22 mouse cellular contexts compared by ENCODE assay signal in the genomic region with DNA sequence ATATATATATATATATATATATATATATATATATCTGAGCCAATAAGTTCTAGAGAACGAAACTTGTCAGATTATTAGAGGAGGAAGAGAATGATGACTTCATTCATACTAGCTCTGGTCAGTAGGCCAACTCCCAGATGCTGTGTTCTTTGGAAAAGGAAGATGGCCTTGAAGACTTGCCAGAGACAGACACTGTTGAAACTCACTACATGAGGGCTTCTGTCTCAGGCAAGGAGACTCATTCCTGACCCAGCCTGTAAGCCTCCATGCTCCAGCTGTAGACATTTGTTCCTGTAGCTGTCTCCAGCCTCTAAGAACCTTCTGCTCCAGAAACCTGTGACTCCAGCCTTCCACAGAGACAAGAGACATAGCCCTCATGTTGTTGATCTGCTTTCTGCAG.
"Had no signal": no experiment of that assay in that cellular context is flagged by ENCODE, and none has a peak within 500 bp of the region (broad histone marks: within the 10 kb centered on the region; RNA-seq: fewer than 3 reads in every experiment).

No protein-coding gene starts in this region.

- H3K4me1 ChIP-seq: heart, embryonic 12.5 days; hindbrain, embryonic 13.5 days; hindbrain, embryonic 15.5 days; kidney, embryonic 15.5 days; limb, embryonic 13.5 days; limb, embryonic 15.5 days; liver, embryonic 12.5 days had no signal

- H3K4me3 ChIP-seq: heart, adult 2 months; heart, embryonic 12.5 days; hindbrain, embryonic 13.5 days; hindbrain, embryonic 15.5 days; kidney, embryonic 15.5 days; limb, embryonic 13.5 days; limb, embryonic 15.5 days; liver, embryonic 12.5 days had no signal

- DNase-seq: gastrocnemius, postnatal 14 days; gastrocnemius, postnatal 36 days; heart, adult 11 months; heart, adult 2 months; kidney, adult 11 months; kidney, adult 2 months; kidney, adult 9 months; kidney, postnatal 14 days; kidney, postnatal 36 days; layer of hippocampus, adult 9-11 months; layer of hippocampus, postnatal 36 days; left cerebral cortex, postnatal 4 days had no signal

- H3K27ac ChIP-seq: heart, adult 2 months; hindbrain, embryonic 13.5 days; hindbrain, embryonic 15.5 days; hindbrain, postnatal 0 days; kidney, embryonic 15.5 days; kidney, postnatal 0 days; limb, embryonic 13.5 days; limb, embryonic 15.5 days; liver, embryonic 12.5 days; liver, embryonic 14.5 days had no signal

- H3K27me3 ChIP-seq: heart, embryonic 12.5 days; hindbrain, embryonic 13.5 days; hindbrain, embryonic 15.5 days; kidney, embryonic 15.5 days; limb, embryonic 13.5 days; limb, embryonic 15.5 days; liver, embryonic 12.5 days had no signal

- H3K9me3 ChIP-seq: heart, embryonic 12.5 days; hindbrain, embryonic 15.5 days; limb, embryonic 13.5 days; limb, embryonic 15.5 days had no signal

- H3K36me3 ChIP-seq: heart, embryonic 12.5 days; hindbrain, embryonic 15.5 days; kidney, embryonic 15.5 days; limb, embryonic 13.5 days; limb, embryonic 15.5 days had no signal
